Mouse (Mus musculus) lung, adult 2 months (tissue): Measurements from ENCODE around the gene Kif26b. TPM values are rescaled to one million over a fixed set of nuclear protein-coding genes. Genes with fewer than 3 reads are reported as not detected.

ENCODE experiments used
- DNase-seq: peaks from one replicate; pipeline ENCODE4 v3.0.0; 2022
- H3K4me1 ChIP-seq: fragments of 200-500 bp; 2 replicates; pipeline ENCODE4 v1.6.1; 2011; ENCODE audit warnings: low read length; ENCODE audit not compliant: control insufficient read depth, insufficient read depth
- H3K4me3 ChIP-seq: fragments of 200-500 bp; replicated peaks from 2 replicates; pipeline ENCODE3; 2011; ENCODE audit warnings: low read depth, mild to moderate bottlenecking, control low read depth, low read length; ENCODE audit errors: extremely low read depth
- CTCF ChIP-seq: fragments of 200-500 bp; IDR thresholded peaks from 2 replicates; pipeline ENCODE4 v1.5.1; 2011; ENCODE audit warnings: mild to moderate bottlenecking, low read length, control low read depth; ENCODE audit not compliant: insufficient read depth
- POLR2A ChIP-seq: fragments of 200-500 bp; IDR thresholded peaks from 2 replicates; pipeline ENCODE4 v1.6.1; 2011; ENCODE audit warnings: low read depth, mild to moderate bottlenecking, control low read depth, low read length, borderline replicate concordance; ENCODE audit errors: extremely low read depth
- WGBS: fragments of 180-500 bp; shearing (Covaris S2); methylation state at CpG from one replicate; pipeline ENCODE4 v1.1.7; 2018; 5-methylcytosine and 5-hydroxymethylcytosine counted together
- polyA plus RNA-seq: library from polyadenylated mRNA; depleted of rRNA; stranded (reverse); fragments of >200 nt; gene quantifications from 2 replicates; pipeline ENCODE4 v1.2.3, GENCODE M21; 2012

The Kif26b gene
- polyA plus RNA-seq, 1 experiment, result 3.6 TPM

GRCm38 (mm10) chr1:178585366-178586020, 56.6 kb downstream of the Kif26b start:
- TF ChIP-seq CTCF (no peak), POLR2A (no peak)
- WGBS, result 77% methylated on average over 5 of the region's 5 CpGs
- no peak overlapping the region for H3K4me3 ChIP-seq
- H3K4me1 ChIP-seq, result no peaks in the 10 kb centered on the region
- no peak for DNase-seq

DNA sequence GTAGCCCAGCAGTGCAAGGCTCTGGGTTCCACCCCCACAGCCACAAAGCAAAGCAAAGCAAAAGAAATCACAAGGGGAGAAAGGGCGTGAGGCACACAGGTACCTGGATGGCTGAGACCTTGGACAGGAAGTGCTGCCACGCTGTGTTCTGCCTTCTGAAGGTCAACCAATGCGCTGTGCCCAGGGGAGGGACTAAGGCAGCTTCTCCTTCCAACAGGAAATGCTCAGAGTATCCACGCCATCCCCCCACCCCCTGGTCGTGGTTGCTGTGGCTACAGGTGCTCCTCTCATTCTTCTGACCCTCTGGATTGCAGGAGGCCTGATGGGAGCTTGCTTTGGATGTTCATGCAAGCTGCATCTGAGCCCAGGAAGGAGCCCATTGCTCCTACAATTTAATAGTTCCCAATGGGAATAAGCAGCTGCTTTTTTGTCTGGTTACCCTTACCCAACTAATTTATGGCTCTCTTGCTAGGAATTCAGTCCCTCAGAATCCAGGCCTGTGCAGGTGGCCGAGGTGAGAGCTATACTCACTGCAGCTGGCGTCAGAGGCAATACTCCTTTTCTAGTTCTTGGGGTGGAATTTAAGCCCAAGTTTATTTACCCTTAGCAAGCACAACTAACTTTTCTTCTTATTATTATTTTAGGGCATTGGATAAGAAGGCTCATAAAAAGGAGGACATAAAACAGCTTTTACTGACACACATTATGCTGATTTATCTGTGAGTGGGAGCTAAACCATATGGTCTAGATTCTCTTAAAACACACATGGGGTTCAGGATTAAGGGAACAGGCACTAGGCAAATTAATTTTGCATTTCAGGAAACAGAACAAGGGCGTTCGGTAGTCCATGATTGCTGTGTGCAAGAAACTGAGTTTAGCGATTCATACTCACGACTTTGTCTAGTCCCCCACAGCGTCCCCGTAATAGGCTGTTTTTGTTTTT, 61.6 kb downstream of the Kif26b start:
- DNase-seq, result no peak
- TF ChIP-seq POLR2A (no peak), CTCF (no peak)
- no peaks in the 10 kb centered on the region for H3K4me1 ChIP-seq
- no peak overlapping the region for H3K4me3 ChIP-seq
- WGBS, result 69% methylated on average over 13 of the region's 13 CpGs

GRCm38 (mm10) chr1:178597113-178597512, 68.2 kb downstream of the Kif26b start:
- no peak for TF ChIP-seq CTCF
- TF ChIP-seq POLR2A, result no peak
- Histone ChIP-seq H3K4me3 (no peak overlapping the region), H3K4me1 (no peaks in the 10 kb centered on the region)
- DNase-seq, result no peak
- 96% methylated on average over 3 of the region's 3 CpGs for WGBS

GRCm38 (mm10) chr1:178597757-178598156, 68.8 kb downstream of the Kif26b start:
- 40% methylated on average over 6 of the region's 6 CpGs for WGBS
- DNase-seq, result no peak
- H3K4me1 ChIP-seq, result no peaks in the 10 kb centered on the region
- H3K4me3 ChIP-seq, result no peak overlapping the region
- no peak for TF ChIP-seq CTCF
- TF ChIP-seq POLR2A, result no peak

DNA sequence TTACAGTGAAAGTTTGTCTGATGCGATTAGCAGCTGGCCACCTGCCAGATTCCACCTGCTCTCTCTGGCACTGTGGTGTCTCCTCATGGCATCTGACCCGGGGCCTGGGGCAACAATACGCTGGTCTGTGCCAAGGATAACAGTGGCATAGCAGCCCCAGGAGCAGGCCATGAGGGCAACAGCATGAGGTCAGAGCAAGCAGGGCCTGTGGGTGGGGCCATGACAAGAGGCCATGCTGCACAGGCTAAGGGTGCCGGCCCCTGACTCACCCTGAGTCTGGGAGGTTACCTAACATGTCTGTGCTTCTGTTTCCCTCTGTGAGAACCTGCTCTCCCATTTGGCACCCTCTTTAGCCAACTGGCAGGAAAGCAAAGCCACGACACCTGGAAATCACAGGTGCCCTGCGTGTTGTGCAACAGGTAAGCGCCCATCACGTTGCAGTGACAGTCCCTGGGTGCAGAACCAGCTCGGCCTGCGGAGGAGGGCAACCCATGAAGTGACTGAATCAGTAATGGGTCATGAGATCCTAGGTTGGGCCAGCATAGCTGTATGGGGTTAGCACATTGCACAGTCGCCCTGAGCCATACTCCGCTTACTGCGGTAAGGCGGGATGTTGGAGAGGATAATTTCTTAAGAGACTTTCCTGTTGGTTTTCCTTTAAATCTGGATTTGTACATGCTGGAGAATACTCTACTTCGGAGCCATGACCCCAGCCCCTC, 72.1 kb downstream of the Kif26b start:
- no peak for TF ChIP-seq CTCF
- TF ChIP-seq POLR2A, result no peak
- WGBS, result 76% methylated on average over 15 of the region's 15 CpGs
- H3K4me3 ChIP-seq, result no peak overlapping the region
- H3K4me1 ChIP-seq, result no peaks in the 10 kb centered on the region
- DNase-seq, result peak; percentile 13

DNA sequence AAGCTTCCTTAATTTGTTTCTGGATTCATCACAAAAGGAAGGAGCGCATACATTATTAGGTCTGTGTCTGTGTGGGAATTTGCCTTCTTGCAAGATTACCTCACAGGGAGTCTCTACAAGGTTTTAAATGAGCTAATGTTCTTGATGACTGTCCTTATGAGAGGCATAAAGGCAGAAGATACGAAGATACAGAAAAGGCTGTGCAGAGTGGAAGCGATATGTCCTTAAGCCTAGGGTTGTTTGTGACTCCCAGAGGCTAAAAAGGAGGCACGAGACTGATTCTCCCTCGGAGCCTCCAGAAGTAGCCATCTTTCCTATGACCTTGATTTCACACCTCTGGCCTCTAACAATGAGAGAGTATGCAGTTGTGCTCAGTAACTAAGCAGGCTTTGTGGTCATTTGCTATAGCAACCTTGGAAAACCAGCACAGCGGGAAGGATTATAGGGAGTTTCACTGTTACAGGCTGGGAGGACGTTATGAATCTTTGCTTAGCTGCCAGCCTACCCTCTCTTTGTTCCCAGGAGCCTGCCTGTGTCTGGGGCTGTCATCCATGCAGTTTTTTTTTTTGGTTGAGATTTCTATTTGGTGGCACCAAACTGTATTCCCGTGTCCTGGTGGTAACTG, 80.3 kb downstream of the Kif26b start:
- no peak overlapping the region for H3K4me3 ChIP-seq
- TF ChIP-seq CTCF (no peak), POLR2A (no peak)
- no peak for DNase-seq
- 75% methylated on average over 8 of the region's 8 CpGs for WGBS
- H3K4me1 ChIP-seq, result no peaks in the 10 kb centered on the region

DNA sequence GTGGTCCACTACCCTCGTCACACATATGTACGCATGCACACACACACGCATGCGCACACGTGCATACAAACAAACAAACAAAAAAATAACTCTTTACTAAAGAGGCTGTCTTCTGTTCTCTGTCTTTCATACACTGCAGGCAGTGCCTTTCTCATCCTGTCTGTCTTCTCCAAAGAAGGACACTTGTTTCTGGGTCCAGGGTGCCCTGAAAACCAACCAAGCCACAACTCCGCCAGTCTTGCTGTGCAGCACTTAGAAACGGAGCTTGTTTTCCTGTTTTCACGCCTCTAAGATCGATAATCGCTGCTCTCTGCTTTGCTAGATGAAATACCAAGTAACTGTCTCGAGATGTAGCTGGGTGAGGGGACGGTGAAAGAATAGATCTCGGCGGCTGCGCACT, 82.6 kb downstream of the Kif26b start:
- TF ChIP-seq CTCF (no peak), POLR2A (no peak)
- DNase-seq, result no peak
- H3K4me3 ChIP-seq, result no peak overlapping the region
- H3K4me1 ChIP-seq, result no peaks in the 10 kb centered on the region
- 84% methylated on average over 15 of the region's 15 CpGs for WGBS

- WGBS, result 95% methylated on average over 2 of the region's 2 CpGs
Measured at GRCm38 (mm10) chr1:178621301-178621700, 92.4 kb downstream of the Kif26b start.

GRCm38 (mm10) chr1:178623889-178624288, 95.0 kb downstream of the Kif26b start:
- 76% methylated on average over 9 of the region's 9 CpGs for WGBS
- TF ChIP-seq POLR2A, result no peak
- TF ChIP-seq CTCF, result no peak

More at GRCm38 (mm10) chr1:178621301-178621700, 92.4 kb downstream of the Kif26b start:
- no peak overlapping the region for H3K4me3 ChIP-seq
- TF ChIP-seq POLR2A (no peak), CTCF (no peak)
- no peak for DNase-seq
- H3K4me1 ChIP-seq, result no peaks in the 10 kb centered on the region

DNA sequence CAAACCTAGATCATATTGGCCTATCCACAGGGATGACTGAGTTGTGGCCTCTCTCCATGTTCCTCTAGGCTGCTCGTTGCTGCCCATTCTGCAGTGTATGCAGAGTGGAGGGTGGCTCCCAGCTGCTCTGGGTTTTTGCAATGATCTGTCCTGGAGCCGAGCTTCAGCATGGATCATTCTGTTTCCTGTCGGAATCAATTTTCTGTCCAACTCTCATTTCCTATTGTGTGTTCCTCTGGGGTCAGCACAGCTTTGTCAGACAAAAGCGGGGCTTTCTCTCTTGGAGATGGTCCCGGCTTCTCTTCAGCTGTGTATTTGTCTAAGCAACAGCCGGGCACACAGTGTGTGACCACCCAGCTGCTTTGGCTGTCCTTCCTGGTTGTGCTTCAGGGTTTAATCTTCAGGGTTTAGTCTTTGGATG, 98.0 kb downstream of the Kif26b start:
- Histone ChIP-seq H3K4me3 (no peak overlapping the region), H3K4me1 (no peaks in the 10 kb centered on the region; the same call in 1 of the 2 replicates)
- TF ChIP-seq CTCF, result no peak
- no peak for TF ChIP-seq POLR2A
- DNase-seq, result no peak
- WGBS, result 33% methylated on average over 6 of the region's 6 CpGs

More at GRCm38 (mm10) chr1:178623889-178624288, 95.0 kb downstream of the Kif26b start:
- Histone ChIP-seq H3K4me1 (no peaks in the 10 kb centered on the region), H3K4me3 (no peak overlapping the region)
- no peak for DNase-seq
